Mouse (Mus musculus): ENCODE results near the gene Ptprb. TPM values are rescaled to one million over a fixed set of nuclear protein-coding genes. Genes with fewer than 3 reads are reported as not detected.

The Ptprb gene
- polyA plus RNA-seq, 1 experiment from 2014 or later, result not detected

GRCm38 (mm10) chr10:116329086-116329485 is 53.8 kb downstream of the Ptprb start:
- Histone ChIP-seq H3K36me3 (ENCODE audit: inconsistent target) (no peaks in the 10 kb centered on the region), H3K79me2 (ENCODE audit: inconsistent target) (no peaks in the 10 kb centered on the region), H3K27ac (no peak overlapping the region), H3K4me3 (ENCODE audit: inconsistent target) (no peak overlapping the region)
- WGBS (ENCODE audit: missing documents), result 92% methylated on average over 5 of the region's 5 CpGs

- 41% methylated on average over 5 of the region's 5 CpGs for WGBS (ENCODE audit: missing documents)
- H3K27ac ChIP-seq, result no peak overlapping the region
- H3K4me3 ChIP-seq (ENCODE audit: inconsistent target), result no peak overlapping the region
- no peaks in the 10 kb centered on the region for H3K36me3 ChIP-seq (ENCODE audit: inconsistent target)
- no peaks in the 10 kb centered on the region for H3K79me2 ChIP-seq (ENCODE audit: inconsistent target)
These were observed 55.1 kb downstream of the Ptprb start for GRCm38 (mm10) chr10:116330458-116330857.

- Histone ChIP-seq H3K79me2 (ENCODE audit: inconsistent target) (no peaks in the 10 kb centered on the region), H3K4me3 (ENCODE audit: inconsistent target) (no peak overlapping the region), H3K36me3 (ENCODE audit: inconsistent target) (no peaks in the 10 kb centered on the region), H3K27ac (no peak overlapping the region)
- WGBS (ENCODE audit: missing documents), result 75% methylated on average over 23 of the region's 23 CpGs
These were observed 55.7 kb downstream of the Ptprb start for GRCm38 (mm10) chr10:116330961-116331510.

GRCm38 (mm10) chr10:116333666-116334065 is 58.3 kb downstream of the Ptprb start:
- H3K4me3 ChIP-seq (ENCODE audit: inconsistent target), result no peak overlapping the region
- 88% methylated on average over 16 of the region's 16 CpGs for WGBS (ENCODE audit: missing documents)
- no peaks in the 10 kb centered on the region for H3K36me3 ChIP-seq (ENCODE audit: inconsistent target)
- H3K27ac ChIP-seq, result no peak overlapping the region
- no peaks in the 10 kb centered on the region for H3K79me2 ChIP-seq (ENCODE audit: inconsistent target)

GRCm38 (mm10) chr10:116334120-116334519 is 58.8 kb downstream of the Ptprb start:
- Histone ChIP-seq H3K36me3 (ENCODE audit: inconsistent target) (no peaks in the 10 kb centered on the region), H3K79me2 (ENCODE audit: inconsistent target) (no peaks in the 10 kb centered on the region), H3K27ac (no peak overlapping the region), H3K4me3 (ENCODE audit: inconsistent target) (no peak overlapping the region)
- 96% methylated on average over 6 of the region's 7 CpGs for WGBS (ENCODE audit: missing documents)

- 93% methylated on average over 7 of the region's 7 CpGs for WGBS (ENCODE audit: missing documents)
- no peaks in the 10 kb centered on the region for H3K79me2 ChIP-seq (ENCODE audit: inconsistent target)
- H3K36me3 ChIP-seq (ENCODE audit: inconsistent target), result no peaks in the 10 kb centered on the region
- no peak overlapping the region for H3K4me3 ChIP-seq (ENCODE audit: inconsistent target)
- no peak overlapping the region for H3K27ac ChIP-seq
These were observed 60.0 kb downstream of the Ptprb start for GRCm38 (mm10) chr10:116335328-116335727.

- no peaks in the 10 kb centered on the region for H3K79me2 ChIP-seq (ENCODE audit: inconsistent target)
- WGBS (ENCODE audit: missing documents), result 92% methylated on average over 12 of the region's 12 CpGs
- no peak overlapping the region for H3K4me3 ChIP-seq (ENCODE audit: inconsistent target)
- H3K27ac ChIP-seq, result no peak overlapping the region
- H3K36me3 ChIP-seq (ENCODE audit: inconsistent target), result no peaks in the 10 kb centered on the region
These were observed 65.9 kb downstream of the Ptprb start for GRCm38 (mm10) chr10:116341194-116341593.

- no peak overlapping the region for H3K4me3 ChIP-seq (ENCODE audit: inconsistent target)
- 89% methylated on average over 15 of the region's 15 CpGs for WGBS (ENCODE audit: missing documents)
- no peaks in the 10 kb centered on the region for H3K36me3 ChIP-seq (ENCODE audit: inconsistent target)
- H3K27ac ChIP-seq, result no peak overlapping the region
- H3K79me2 ChIP-seq (ENCODE audit: inconsistent target), result no peaks in the 10 kb centered on the region
These were observed 71.4 kb downstream of the Ptprb start for GRCm38 (mm10) chr10:116346618-116347184.

GRCm38 (mm10) chr10:116349004-116349403 is 73.7 kb downstream of the Ptprb start:
- H3K79me2 ChIP-seq (ENCODE audit: inconsistent target), result no peaks in the 10 kb centered on the region
- H3K27ac ChIP-seq, result no peak overlapping the region
- no peaks in the 10 kb centered on the region for H3K36me3 ChIP-seq (ENCODE audit: inconsistent target)
- 94% methylated on average over 6 of the region's 6 CpGs for WGBS (ENCODE audit: missing documents)
- H3K4me3 ChIP-seq (ENCODE audit: inconsistent target), result no peak overlapping the region

- no peak overlapping the region for H3K27ac ChIP-seq
- no peak overlapping the region for H3K4me3 ChIP-seq (ENCODE audit: inconsistent target)
- no peaks in the 10 kb centered on the region for H3K79me2 ChIP-seq (ENCODE audit: inconsistent target)
- 85% methylated on average over 13 of the region's 13 CpGs for WGBS (ENCODE audit: missing documents)
- H3K36me3 ChIP-seq (ENCODE audit: inconsistent target), result no peaks in the 10 kb centered on the region
These were observed 75.2 kb downstream of the Ptprb start for GRCm38 (mm10) chr10:116350532-116350931.

- no peaks in the 10 kb centered on the region for H3K79me2 ChIP-seq (ENCODE audit: inconsistent target)
- H3K27ac ChIP-seq, result no peak overlapping the region
- H3K36me3 ChIP-seq (ENCODE audit: inconsistent target), result no peaks in the 10 kb centered on the region
- no peak overlapping the region for H3K4me3 ChIP-seq (ENCODE audit: inconsistent target)
- 93% methylated on average over 5 of the region's 5 CpGs for WGBS (ENCODE audit: missing documents)
These were observed 79.0 kb downstream of the Ptprb start for GRCm38 (mm10) chr10:116354372-116354771.

- Histone ChIP-seq H3K79me2 (ENCODE audit: inconsistent target) (no peaks in the 10 kb centered on the region), H3K36me3 (ENCODE audit: inconsistent target) (no peaks in the 10 kb centered on the region)
- 90% methylated on average over 6 of the region's 6 CpGs for WGBS (ENCODE audit: missing documents)
These were observed 86.9 kb downstream of the Ptprb start for GRCm38 (mm10) chr10:116362181-116362580.

GRCm38 (mm10) chr10:116362645-116363044 is 87.3 kb downstream of the Ptprb start:
- no peaks in the 10 kb centered on the region for H3K79me2 ChIP-seq (ENCODE audit: inconsistent target)
- no peaks in the 10 kb centered on the region for H3K36me3 ChIP-seq (ENCODE audit: inconsistent target)
- H3K27ac ChIP-seq, result no peak overlapping the region
- no peak overlapping the region for H3K4me3 ChIP-seq (ENCODE audit: inconsistent target)
- 93% methylated on average over 8 of the region's 8 CpGs for WGBS (ENCODE audit: missing documents)

More at GRCm38 (mm10) chr10:116362181-116362580, 86.9 kb downstream of the Ptprb start:
- Histone ChIP-seq H3K4me3 (ENCODE audit: inconsistent target) (no peak overlapping the region), H3K27ac (no peak overlapping the region)

- no peaks in the 10 kb centered on the region for H3K36me3 ChIP-seq (ENCODE audit: inconsistent target)
- H3K4me3 ChIP-seq (ENCODE audit: inconsistent target), result no peak overlapping the region
- no peak overlapping the region for H3K27ac ChIP-seq
- 83% methylated on average over 7 of the region's 7 CpGs for WGBS (ENCODE audit: missing documents)
- H3K79me2 ChIP-seq (ENCODE audit: inconsistent target), result no peaks in the 10 kb centered on the region
These were observed 89.4 kb downstream of the Ptprb start for GRCm38 (mm10) chr10:116364759-116365158.

GRCm38 (mm10) chr10:116370991-116371725 is 95.8 kb downstream of the Ptprb start:
- H3K79me2 ChIP-seq (ENCODE audit: inconsistent target), result no peaks in the 10 kb centered on the region
- WGBS (ENCODE audit: missing documents), result 87% methylated on average over 6 of the region's 6 CpGs
- no peak overlapping the region for H3K27ac ChIP-seq
- no peak overlapping the region for H3K4me3 ChIP-seq (ENCODE audit: inconsistent target)
- no peaks in the 10 kb centered on the region for H3K36me3 ChIP-seq (ENCODE audit: inconsistent target)

Data from macrophage (primary cell).